Mouse (Mus musculus) cerebellum, postnatal 14 days (tissue): ENCODE results near the gene Aph1b.

Source experiments
- DNase-seq, 2 experiments: peaks; one replicate each; pipeline ENCODE4 v3.0.0; 2021; ENCODE audit warnings: mixed read lengths in 2 of 2

The Aph1b gene

DNA sequence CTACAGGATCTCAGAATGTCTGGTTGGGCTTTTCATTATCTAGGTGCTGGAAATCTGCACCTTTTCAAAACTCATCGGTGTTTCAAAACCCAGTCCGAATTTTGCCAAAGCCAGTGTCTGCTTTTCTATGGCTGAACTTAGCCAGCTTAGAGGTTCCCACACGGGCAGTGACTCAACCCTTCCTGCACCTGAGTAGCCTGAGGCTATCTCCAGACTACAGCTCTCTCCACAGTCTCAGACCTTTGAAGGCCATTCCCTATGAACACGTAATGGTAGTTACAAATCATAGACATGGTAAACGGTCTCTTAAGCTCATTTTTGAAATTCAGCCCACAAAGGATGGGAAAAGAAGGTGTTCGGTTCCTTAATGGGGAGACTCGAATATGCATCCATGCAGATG, 55.8 kb downstream of the Aph1b start:
- DNase-seq = no peak

DNA sequence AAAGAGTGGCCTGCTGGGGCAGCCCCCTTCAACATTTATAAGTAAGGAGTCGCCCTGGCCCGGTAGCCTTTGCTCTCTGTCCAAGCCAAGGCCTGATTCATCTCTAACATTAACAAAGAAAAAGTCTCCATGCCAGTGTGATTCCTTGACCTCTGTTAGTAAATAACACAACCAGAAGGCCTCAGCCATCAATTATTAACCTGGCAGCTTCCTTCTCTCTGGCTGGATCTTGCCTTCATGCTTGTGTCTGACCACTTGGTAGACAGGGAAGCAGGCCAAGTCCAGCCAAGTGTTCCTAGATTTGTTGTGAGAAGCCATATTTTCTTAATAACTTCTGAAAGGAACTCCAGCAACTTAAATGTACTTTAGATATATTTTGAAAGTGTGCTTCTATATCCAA, 58.7 kb downstream of the Aph1b start:
- peak in 1 of 2 experiments; percentile 35 for DNase-seq

DNA sequence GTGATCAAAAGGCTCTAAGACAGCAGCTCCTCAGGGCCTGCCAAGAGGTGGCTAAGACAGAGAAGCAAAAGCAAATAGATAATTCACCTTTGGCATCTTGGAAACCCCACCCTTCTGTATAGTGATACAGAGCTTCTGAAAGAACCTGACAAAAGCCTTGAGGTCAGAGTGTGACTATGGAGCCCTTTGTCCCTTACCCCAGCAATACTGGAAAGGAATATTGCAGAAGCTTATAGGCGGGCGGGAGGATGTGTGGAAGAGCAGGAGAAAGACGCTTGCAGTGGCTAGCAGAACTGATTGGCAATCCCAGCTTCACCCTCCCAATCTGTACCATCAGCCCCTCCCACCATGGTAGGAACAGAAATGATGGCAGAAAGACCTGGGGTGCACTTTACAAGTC, 59.3 kb downstream of the Aph1b start:
- DNase-seq = no peak

DNA sequence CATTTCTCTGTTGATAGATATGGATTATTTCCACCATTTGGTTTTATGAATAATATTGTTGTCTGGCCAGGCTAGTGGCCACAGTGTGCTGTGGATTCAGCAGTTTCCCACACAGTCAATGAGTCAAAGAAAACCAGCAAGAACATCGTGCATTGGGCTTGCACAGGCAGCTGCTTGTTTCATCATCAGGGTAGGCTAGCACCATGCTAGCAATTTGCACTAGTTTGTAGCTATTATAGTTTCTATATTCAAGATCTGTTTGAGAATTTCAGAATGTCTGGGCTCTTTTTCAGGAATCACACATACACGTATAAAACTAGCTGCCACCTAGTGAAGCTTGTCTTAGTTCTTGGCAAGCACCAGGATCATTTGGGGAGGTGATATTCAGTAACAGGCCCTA, 60.2 kb downstream of the Aph1b start:
- DNase-seq = no peak

DNA sequence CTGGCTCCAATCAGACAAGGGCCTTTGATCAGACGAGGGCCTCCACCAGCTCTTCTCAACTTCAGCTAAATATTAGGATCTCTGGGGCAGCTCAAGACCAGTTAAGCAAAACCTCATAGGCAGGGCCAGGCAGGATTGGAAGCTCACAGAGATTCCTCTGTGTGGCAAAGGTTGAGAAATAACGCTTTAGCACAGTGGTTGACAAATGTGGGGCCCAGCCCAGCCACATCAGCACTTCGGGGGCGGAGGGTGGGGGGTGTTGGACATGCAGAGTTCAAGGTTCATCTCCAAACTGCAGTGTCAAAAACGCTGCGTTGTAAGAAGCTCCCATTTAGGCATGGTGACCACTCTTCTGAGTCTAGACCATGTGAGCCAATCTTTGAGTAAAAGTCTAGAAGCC, 60.7 kb downstream of the Aph1b start:
- no peak for DNase-seq

DNA sequence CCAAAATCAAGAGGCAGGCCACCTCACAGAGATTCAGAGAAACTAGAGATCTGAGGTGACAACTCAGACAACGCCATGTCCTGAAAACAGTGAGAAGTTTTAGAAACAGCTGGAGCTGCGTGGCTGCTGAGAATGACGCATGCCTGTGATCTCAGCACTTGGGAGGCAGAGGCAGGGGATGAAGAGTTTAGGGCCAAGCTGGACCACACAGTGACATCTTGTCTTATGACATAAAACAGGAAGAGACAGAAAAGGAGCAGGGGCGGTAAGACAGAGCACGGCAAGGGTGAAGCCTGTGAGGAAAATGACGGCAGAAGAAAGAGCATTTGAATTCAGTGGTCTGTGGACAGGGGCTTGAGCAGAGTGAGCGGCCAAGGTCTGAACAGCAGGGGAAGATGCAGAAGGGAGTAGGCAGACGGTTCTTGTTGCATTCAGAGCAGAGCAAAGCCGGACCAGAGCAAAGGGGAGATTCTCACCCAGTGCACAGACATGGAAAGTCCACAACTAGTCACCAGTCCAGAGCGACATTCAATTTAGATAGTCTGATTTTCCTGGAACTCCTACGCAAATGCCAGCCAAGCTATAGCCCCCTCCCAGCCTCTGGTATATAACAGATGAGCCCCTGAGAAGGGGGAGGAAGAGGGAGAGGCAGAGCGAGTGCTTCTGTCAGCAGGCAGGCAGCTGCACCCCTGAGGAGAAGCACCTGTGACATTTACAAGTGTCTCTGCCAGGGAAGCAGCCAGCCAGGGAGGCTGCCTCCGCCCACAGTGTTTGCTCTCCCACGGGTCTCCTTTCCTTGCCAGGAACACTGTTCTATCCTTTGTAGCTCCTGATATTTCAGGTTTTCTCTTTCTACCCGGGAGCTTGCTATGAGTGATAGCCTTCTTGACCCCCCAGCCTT, 62.2 kb downstream of the Aph1b start:
- peak; percentile 72 to 88 for DNase-seq

DNA sequence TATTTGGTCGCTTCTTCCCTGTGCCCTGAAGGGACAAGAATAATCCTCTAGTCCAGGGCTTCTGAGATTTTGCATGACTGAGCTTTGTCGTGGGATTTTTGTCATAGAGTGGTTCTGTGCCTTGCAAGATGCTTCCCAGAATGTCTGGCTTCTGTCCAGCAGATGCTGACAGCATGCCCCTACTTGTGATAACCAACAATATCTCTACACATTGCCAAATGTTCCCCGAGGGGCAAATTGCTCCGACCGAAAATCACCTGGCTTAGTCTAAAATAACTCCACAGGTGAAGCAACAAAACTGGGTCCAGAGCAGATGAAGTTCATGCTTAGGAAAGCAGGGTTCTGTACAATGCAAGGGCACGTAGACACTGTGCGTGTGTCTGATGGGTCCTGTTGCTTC, 64.0 kb downstream of the Aph1b start:
- DNase-seq = no peak

DNA sequence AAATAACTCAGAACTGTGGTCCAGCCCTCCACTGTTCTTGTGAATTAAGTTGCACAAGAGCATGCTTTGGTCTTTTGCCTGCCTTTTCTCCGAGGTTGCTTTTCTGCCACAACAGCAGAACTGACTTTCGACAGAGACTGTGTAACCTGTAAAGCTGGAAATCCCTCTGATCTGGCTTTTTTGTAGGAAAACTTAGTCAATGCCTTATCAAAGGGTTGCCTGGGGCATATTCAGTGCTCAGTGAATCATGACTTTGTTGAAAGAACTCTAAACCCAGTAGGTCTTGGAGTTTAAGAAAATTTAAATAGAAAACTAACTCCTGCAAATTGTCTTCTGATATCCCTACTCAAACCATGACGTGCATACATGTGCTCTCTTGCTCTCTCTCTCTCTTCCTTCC, 64.7 kb downstream of the Aph1b start:
- no peak for DNase-seq

DNA sequence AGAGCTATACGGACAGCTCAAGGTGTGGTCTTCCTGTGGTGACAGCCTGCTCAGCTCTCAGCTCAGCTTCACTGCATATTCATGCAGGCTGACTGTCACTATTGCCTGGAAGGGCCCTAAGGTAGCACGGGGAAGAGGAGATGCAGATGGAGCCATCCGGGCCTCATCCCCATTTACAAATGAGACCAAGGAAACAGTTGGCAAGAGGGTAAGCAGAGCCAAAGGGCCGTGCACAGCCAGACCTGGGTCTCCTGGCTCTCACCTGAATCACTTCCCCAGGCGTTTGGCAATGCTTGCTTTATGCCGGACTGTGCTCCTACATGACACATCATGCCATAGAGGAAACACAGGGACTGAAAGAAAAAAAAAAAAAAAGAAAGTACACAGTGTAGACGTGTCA, 68.0 kb downstream of the Aph1b start:
- DNase-seq = peak; percentile 46 to 68

DNA sequence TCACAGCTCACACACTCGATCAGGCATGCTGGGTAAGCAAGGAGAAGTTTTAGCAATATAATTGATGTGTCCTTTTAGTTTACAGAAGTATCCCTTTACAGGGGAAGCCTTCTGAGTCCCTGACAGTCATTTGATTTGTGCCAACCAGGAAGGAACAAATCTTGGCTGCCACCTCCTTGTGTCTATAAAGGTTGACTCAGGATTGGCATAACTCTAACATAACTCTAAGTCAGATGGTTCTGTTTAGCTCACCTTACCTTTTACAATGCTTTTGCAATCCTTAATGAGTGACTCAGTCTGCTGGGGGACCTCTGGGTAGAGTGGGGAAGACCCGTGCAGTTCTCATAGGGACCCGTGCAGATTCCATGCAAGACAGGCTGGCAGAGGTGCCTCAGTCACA, 69.7 kb downstream of the Aph1b start:
- DNase-seq = no peak
